Mouse (Mus musculus) CH12.LX (cell line): ENCODE data around the gene Spout1. TPM values are rescaled to one million over a fixed set of nuclear protein-coding genes. Genes with fewer than 3 reads are reported as not detected.

Experiments used
- DNase-seq: peaks from one replicate; pipeline ENCODE4 v3.0.0-alpha.2; 2013; ENCODE audit errors: extremely low read depth
- H3K27ac ChIP-seq: 2 replicates; pipeline ENCODE4 v1.5.1; 2012; ENCODE audit warnings: low read depth, mild to moderate bottlenecking, control low read depth, moderate library complexity; ENCODE audit not compliant: insufficient read depth
- H3K27me3 ChIP-seq: replicated peaks from 2 replicates; pipeline ENCODE3; 2012; ENCODE audit warnings: inconsistent platforms
- H3K36me3 ChIP-seq, 2 experiments: replicated peaks in 1 of 2; 2 replicates each; pipeline versions ENCODE3 to v1.6.1; 2012; ENCODE audit warnings: inconsistent platforms in 1 of 2, low read length in 1 of 2, mild to moderate bottlenecking in 1 of 2, mixed read lengths in 1 of 2, moderate library complexity in 1 of 2; ENCODE audit not compliant: control insufficient read depth in 1 of 2, insufficient read depth in 1 of 2
- H3K4me1 ChIP-seq, 2 experiments: 2 replicates each; pipeline ENCODE4 v1.6.1; 2012; ENCODE audit warnings: inconsistent platforms in 1 of 2, moderate library complexity in 1 of 2; ENCODE audit not compliant: insufficient read depth in 2 of 2, control insufficient read depth in 1 of 2
- H3K4me2 ChIP-seq: 2 replicates; pipeline ENCODE4 v1.6.1; 2012; ENCODE audit warnings: low read depth, mild to moderate bottlenecking, control low read depth; ENCODE audit not compliant: poor library complexity, insufficient read depth, severe bottlenecking
- H3K4me3 ChIP-seq, 3 experiments: fragments of 150-350 bp in 1 of 3; sonication (generic) in 1 of 3; replicated peaks in 1 of 3; 2 replicates each; pipeline versions ENCODE3 to v1.5.1; 2011 to 2012; ENCODE audit warnings: low read depth in 2 of 3, low read length in 2 of 3, mild to moderate bottlenecking in 2 of 3, moderate library complexity in 2 of 3, control low read depth in 1 of 3, improper control_type of control experiment in 1 of 3, inconsistent platforms in 1 of 3, mixed read lengths in 1 of 3; ENCODE audit not compliant: poor library complexity in 1 of 3
- H3K79me2 ChIP-seq: replicated peaks from 2 replicates; pipeline ENCODE4 v1.6.1; 2012; ENCODE audit warnings: mild to moderate bottlenecking, moderate library complexity; ENCODE audit not compliant: control insufficient read depth, poor library complexity, insufficient read depth, severe bottlenecking; ENCODE audit errors: extremely low read depth
- H3K9ac ChIP-seq: 2 replicates; pipeline ENCODE4 v1.6.1; 2012; ENCODE audit warnings: low read depth, mild to moderate bottlenecking, control low read depth, moderate library complexity; ENCODE audit not compliant: insufficient read depth
- H3K9me3 ChIP-seq: replicated peaks from 2 replicates; pipeline ENCODE3; 2012; ENCODE audit warnings: low read length, inconsistent platforms, mixed read lengths
- BHLHE40 ChIP-seq: IDR thresholded peaks from 2 replicates; pipeline ENCODE4 v1.6.1; 2011; ENCODE audit warnings: mild to moderate bottlenecking, low read depth, low read length, improper control_type of control experiment
- CHD2 ChIP-seq: IDR thresholded peaks from 2 replicates; pipeline ENCODE4 v1.6.1; 2011; ENCODE audit warnings: low read length, improper control_type of control experiment
- CTCF ChIP-seq, 2 experiments: IDR thresholded peaks in 1 of 2; conservative IDR thresholded peaks in 1 of 2; 2 replicates each; pipeline ENCODE4 v1.5.1; 2011 to 2012; ENCODE audit warnings: low read depth in 2 of 2, low read length in 2 of 2, improper control_type of control experiment in 1 of 2, inconsistent platforms in 1 of 2, mild to moderate bottlenecking in 1 of 2, moderate library complexity in 1 of 2
- E2F4 ChIP-seq: IDR thresholded peaks from 2 replicates; pipeline ENCODE4 v1.6.1; 2011; ENCODE audit warnings: low read depth, low read length, improper control_type of control experiment; ENCODE audit not compliant: insufficient replicate concordance
- ELF1 ChIP-seq: IDR thresholded peaks from 2 replicates; pipeline ENCODE4 v1.6.1; 2014; ENCODE audit warnings: low read depth, mild to moderate bottlenecking, inconsistent platforms, low read length, improper control_type of control experiment
- EP300 ChIP-seq: IDR thresholded peaks from 2 replicates; pipeline ENCODE4 v1.6.1; 2011; ENCODE audit warnings: low read length, improper control_type of control experiment
- ETS1 ChIP-seq: conservative IDR thresholded peaks from 2 replicates; pipeline ENCODE4 v1.6.1; 2012; ENCODE audit warnings: low read depth, mild to moderate bottlenecking, inconsistent platforms, low read length, improper control_type of control experiment, moderate library complexity
- GABPA ChIP-seq: IDR thresholded peaks from 2 replicates; pipeline ENCODE4 v1.6.1; 2012; ENCODE audit warnings: low read depth, low read length, improper control_type of control experiment, inconsistent platforms; ENCODE audit not compliant: insufficient replicate concordance
- HCFC1 ChIP-seq: IDR thresholded peaks from 2 replicates; pipeline ENCODE4 v1.6.1; 2012; ENCODE audit warnings: low read depth, mild to moderate bottlenecking, inconsistent platforms, low read length, improper control_type of control experiment
- IRF4 ChIP-seq: IDR thresholded peaks from 2 replicates; pipeline ENCODE4 v1.6.1; 2014; ENCODE audit warnings: low read depth, mild to moderate bottlenecking, inconsistent platforms, low read length, improper control_type of control experiment
- JUN ChIP-seq: IDR thresholded peaks from 2 replicates; pipeline ENCODE4 v1.6.1; 2011; ENCODE audit warnings: low read depth, mild to moderate bottlenecking, low read length, improper control_type of control experiment, moderate library complexity; ENCODE audit not compliant: insufficient read depth
- JUND ChIP-seq: conservative IDR thresholded peaks from 2 replicates; pipeline ENCODE4 v1.6.1; 2011; ENCODE audit warnings: low read depth, low read length, improper control_type of control experiment
- KAT2A ChIP-seq: IDR thresholded peaks from 2 replicates; pipeline ENCODE4 v1.6.1; 2012; ENCODE audit warnings: low read length, improper control_type of control experiment, inconsistent platforms; ENCODE audit not compliant: insufficient replicate concordance
- MAFK ChIP-seq: IDR thresholded peaks from 2 replicates; pipeline ENCODE4 v1.6.1; 2011; ENCODE audit warnings: low read length, improper control_type of control experiment; ENCODE audit not compliant: insufficient replicate concordance
- MAX ChIP-seq: IDR thresholded peaks from 2 replicates; pipeline ENCODE4 v1.6.1; 2011; ENCODE audit warnings: low read length, improper control_type of control experiment
- MAZ ChIP-seq: IDR thresholded peaks from 2 replicates; pipeline ENCODE4 v1.6.1; 2012; ENCODE audit warnings: low read depth, mild to moderate bottlenecking, inconsistent platforms, low read length, improper control_type of control experiment, moderate library complexity
- MEF2A ChIP-seq: IDR thresholded peaks from 2 replicates; pipeline ENCODE4 v1.6.1; 2014; ENCODE audit warnings: low read depth, mild to moderate bottlenecking, inconsistent platforms, low read length, improper control_type of control experiment, borderline replicate concordance
- MXI1 ChIP-seq: IDR thresholded peaks from 2 replicates; pipeline ENCODE4 v1.6.1; 2011; ENCODE audit warnings: mild to moderate bottlenecking, low read depth, low read length, improper control_type of control experiment
- MYC ChIP-seq: IDR thresholded peaks from 2 replicates; pipeline ENCODE4 v1.6.1; 2011; ENCODE audit warnings: low read depth, mild to moderate bottlenecking, improper control_type of control experiment, low read length
- NELFE ChIP-seq: IDR thresholded peaks from 2 replicates; pipeline ENCODE4 v1.6.1; 2011; ENCODE audit warnings: low read depth, low read length, improper control_type of control experiment
- NRF1 ChIP-seq: IDR thresholded peaks from 2 replicates; pipeline ENCODE4 v1.6.1; 2014; ENCODE audit warnings: low read depth, mild to moderate bottlenecking, inconsistent platforms, low read length, improper control_type of control experiment, moderate library complexity
- PAX5 ChIP-seq: IDR thresholded peaks from 2 replicates; pipeline ENCODE4 v1.6.1; 2012; ENCODE audit warnings: low read length, inconsistent platforms, mixed read lengths
- POLR2A ChIP-seq: IDR thresholded peaks from 2 replicates; pipeline ENCODE4 v1.6.1; 2011; ENCODE audit warnings: low read depth, mild to moderate bottlenecking, improper control_type of control experiment, low read length
- POLR2AphosphoS2 ChIP-seq: IDR thresholded peaks from 2 replicates; pipeline ENCODE4 v1.6.1; 2011; ENCODE audit warnings: low read depth, low read length, improper control_type of control experiment
- RAD21 ChIP-seq: IDR thresholded peaks from 2 replicates; pipeline ENCODE4 v1.6.1; 2011; ENCODE audit warnings: low read depth, mild to moderate bottlenecking, low read length, improper control_type of control experiment, moderate library complexity
- SIN3A ChIP-seq: IDR thresholded peaks from 2 replicates; pipeline ENCODE4 v1.6.1; 2012; ENCODE audit warnings: low read length, improper control_type of control experiment, inconsistent platforms
- SMC3 ChIP-seq: IDR thresholded peaks from 2 replicates; pipeline ENCODE4 v1.6.1; 2011; ENCODE audit warnings: low read depth, low read length, improper control_type of control experiment
- TCF12 ChIP-seq: IDR thresholded peaks from 2 replicates; pipeline ENCODE4 v1.6.1; 2014; ENCODE audit warnings: low read depth, mild to moderate bottlenecking, inconsistent platforms, low read length, improper control_type of control experiment
- UBTF ChIP-seq: IDR thresholded peaks from 2 replicates; pipeline ENCODE4 v1.6.1; 2012; ENCODE audit warnings: low read depth, mild to moderate bottlenecking, inconsistent platforms, low read length, improper control_type of control experiment, moderate library complexity
- USF1 ChIP-seq: IDR thresholded peaks from 2 replicates; pipeline ENCODE4 v1.6.1; 2014; ENCODE audit warnings: low read depth, mild to moderate bottlenecking, inconsistent platforms, low read length, improper control_type of control experiment
- ZKSCAN1 ChIP-seq: IDR thresholded peaks from 2 replicates; pipeline ENCODE4 v1.6.1; 2012; ENCODE audit warnings: low read depth, inconsistent platforms, low read length, improper control_type of control experiment, borderline replicate concordance
- ZMIZ1 ChIP-seq: IDR thresholded peaks from 2 replicates; pipeline ENCODE4 v1.6.1; 2012; ENCODE audit warnings: low read depth, mild to moderate bottlenecking, inconsistent platforms, low read length, improper control_type of control experiment
- dilution Hi-C: fragments of 300-500 bp; cut with MboI; formaldehyde crosslinking; loops from 2 replicates; pipeline ENCODE4 v1.14.3; 2020; ENCODE audit warnings: low sequenced_read_pairs; ENCODE audit not compliant: extremely low pct_unique_long_range_greater_than_20kb, extremely low pct_ligation_motif_present
- in situ Hi-C: fragments of 300-500 bp; cut with MboI; formaldehyde crosslinking; loops from 3 replicates; pipeline ENCODE4 v1.14.3; 2019; ENCODE audit warnings: low sequenced_read_pairs, low pct_ligation_motif_present, low pct_unique_long_range_greater_than_20kb, mixed read lengths
- polyA plus RNA-seq: library from polyadenylated mRNA; unstranded; fragments of >175 nt; gene quantifications from 2 replicates; pipeline ENCODE4 v1.2.1, GENCODE M21; 2012; ENCODE audit warnings: low read depth; ENCODE audit not compliant: insufficient read length
- total RNA-seq, 2 experiments: library from RNA; depleted of rRNA; stranded (reverse); fragments of 300-350 nt in 1 of 2; fragments of >200 nt in 1 of 2; gene quantifications; 2 replicates each; pipeline ENCODE4 v1.2.3; 2012 to 2014

The Spout1 gene
- total and polyA plus RNA-seq, 3 experiments: 38.4 to 62.3 (median 49.2) TPM

- TF ChIP-seq SIN3A (no peak), SMC3 (peak; percentile 58), CTCF (conservative IDR thresholded peaks at IDR 0.05 in 1 of 2, IDR thresholded peaks at IDR 0.05 in 1 of 2; ENCODE audit: low read depth in 2 of 2, low read length in 2 of 2) (peak; percentile 30 to 88; a peak in 3 of 4 replicates), PAX5 (no peak), EP300 (no peak), MYC (peak; percentile 91)
These were observed 49.5 kb downstream of the Spout1 start (continued) for GRCm38 (mm10) chr2:30128789-30129188.

- H3K27ac ChIP-seq: peak within 1 kb of the TSS; percentile 35
These were observed 53.6 kb downstream of the Spout1 start, which contains the start of gene Zer1 for GRCm38 (mm10) chr2:30124472-30125274. Zer1 (minus strand) TSS chr2:30124585.

More at GRCm38 (mm10) chr2:30124472-30125274, 53.6 kb downstream of the Spout1 start, which contains the start of gene Zer1:
- H3K4me1 ChIP-seq: peaks cover 4 to 34% of the 10 kb centered on the region in 2 experiments
- H3K4me3 ChIP-seq: peak within 1 kb of the TSS; percentile 76 to 94 (median 88)
- H3K79me2 ChIP-seq: no peaks in the 10 kb centered on the region
- dilution Hi-C loops: no loop called here
- peak; percentile 90 for DNase-seq
- in situ Hi-C loops: loop anchor here (5.0 kb wide), 1 partner anchor 48 kb away; the partner anchor contains the start of gene Endog
- TF ChIP-seq MAFK: no peak
- no peak for TF ChIP-seq E2F4
- TF ChIP-seq ETS1: peak; percentile 48
- TF ChIP-seq POLR2AphosphoS2: peak; percentile 47; the same call in 1 of the 2 replicates
- TF ChIP-seq KAT2A: peak; percentile 72; the same call in 1 of the 2 replicates
- peak; percentile 37; the same call in 1 of the 2 replicates for TF ChIP-seq MYC
- TF ChIP-seq JUN: no peak
- TF ChIP-seq RAD21: no peak
- peak; percentile 71; the same call in 1 of the 2 replicates for TF ChIP-seq CHD2
- peak; percentile 90 for TF ChIP-seq TCF12
- TF ChIP-seq IRF4: peak; percentile 46; the same call in 1 of the 2 replicates
- TF ChIP-seq UBTF: no peak
- no peak for TF ChIP-seq PAX5
- TF ChIP-seq ZKSCAN1: no peak
- no peak for TF ChIP-seq MAX
- peak; percentile 77 for TF ChIP-seq ZMIZ1
- TF ChIP-seq POLR2A: peak; percentile 91
- TF ChIP-seq MXI1: peak; percentile 79
- no peak for TF ChIP-seq JUND
- peak; percentile 91 for TF ChIP-seq SIN3A
- no peak for TF ChIP-seq USF1
- peak; percentile 86 for TF ChIP-seq ELF1
- TF ChIP-seq MEF2A: peak; percentile 61
- peak; percentile 88 for TF ChIP-seq HCFC1
- peak; percentile 87 for TF ChIP-seq NELFE
- peak; percentile 74 for TF ChIP-seq MAZ
- TF ChIP-seq GABPA: no peak; the same call in 1 of the 2 replicates
- TF ChIP-seq EP300: no peak
- no peak for TF ChIP-seq SMC3
- peak; percentile 74 for TF ChIP-seq BHLHE40
- peak; percentile 45 for TF ChIP-seq NRF1
- TF ChIP-seq, all 38 proteins: peak for 18
- Histone ChIP-seq H3K27me3 (no peaks in the 10 kb centered on the region), H3K36me3 (peaks cover 0 to 24% of the 10 kb centered on the region in 2 experiments), H3K9ac (peak within 1 kb of the TSS; percentile 86), H3K9me3 (no peaks in the 10 kb centered on the region), H3K4me2 (peak within 1 kb of the TSS; percentile 63)
